Mouse (Mus musculus): ENCODE measurements around the gene Ndufa13. TPM values are rescaled to one million over a fixed set of nuclear protein-coding genes. Genes with fewer than 3 reads are reported as not detected.
A peak's percentile ranks its signal among the peaks of the same experiment; 100 is the strongest.

Ndufa13 gene
- polyA plus RNA-seq, 1 experiment from 2014 or later = 151 TPM

DNA sequence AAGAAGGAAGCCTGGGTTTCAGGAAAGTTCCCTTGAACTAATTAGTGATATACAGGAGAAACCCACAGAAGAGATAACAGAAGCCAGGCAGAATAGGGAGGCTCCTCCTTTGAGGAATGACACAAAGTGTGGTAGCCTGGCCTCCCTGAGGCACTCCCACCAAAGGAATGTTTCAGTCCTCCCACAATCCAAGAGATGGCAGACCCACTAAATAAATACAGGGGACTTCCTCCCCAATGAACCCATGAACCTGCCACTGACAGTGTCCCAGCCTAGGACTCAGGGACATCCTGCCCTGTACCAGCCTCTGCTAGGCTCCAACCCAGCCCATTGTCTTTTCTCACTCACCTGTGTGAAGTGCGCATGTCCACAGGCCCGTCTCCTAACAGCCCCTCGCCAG, 33.1 kb upstream of the Ndufa13 start:
- DNase-seq (ENCODE audit: low spot score) (no peak), ATAC-seq (ENCODE audit: insufficient read depth, low FRiP score, low TSS enrichment) (no peak)
- WGBS = 96% methylated on average over 3 of the region's 3 CpGs
- Histone ChIP-seq H3K4me1 (ENCODE audit: control insufficient read depth, insufficient read depth, low read length) (peaks cover 2% of the 10 kb centered on the region; the same call in 1 of the 2 replicates), H3K27me3 (ENCODE audit: control insufficient read depth, insufficient read depth, low read length) (no peaks in the 10 kb centered on the region), H3K9ac (ENCODE audit: low read length) (no peak overlapping the region), H3K36me3 (ENCODE audit: control insufficient read depth, insufficient read depth, low read length) (peaks cover 4% of the 10 kb centered on the region; the same call in 1 of the 2 replicates), H3K27ac (ENCODE audit: low read depth, low read length) (no peak overlapping the region), H3K9me3 (ENCODE audit: control insufficient read depth, low read length) (no peaks in the 10 kb centered on the region), H3K4me3 (ENCODE audit: low read depth, low read length) (no peak overlapping the region), H3K4me2 (ENCODE audit: low read depth) (no peak overlapping the region)

DNA sequence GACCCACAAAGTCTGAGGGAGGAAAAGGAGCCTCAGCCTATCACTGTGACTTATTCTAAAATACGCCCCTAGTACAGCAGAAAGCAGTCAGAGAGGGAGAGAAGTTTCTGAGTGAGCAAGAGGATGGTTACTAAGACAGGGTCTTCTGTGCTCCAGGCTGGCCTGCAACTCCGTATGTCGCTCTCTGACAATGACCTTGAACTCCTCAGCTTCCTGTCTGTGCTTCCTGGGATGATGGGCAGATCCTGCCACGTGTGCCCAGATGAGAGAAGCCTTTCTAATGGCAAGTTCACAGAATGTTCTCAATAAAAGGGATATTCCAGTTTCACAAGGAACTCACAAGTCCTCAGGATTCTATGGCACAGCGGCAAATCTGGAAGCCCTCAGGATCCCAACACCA, 32.2 kb upstream of the Ndufa13 start:
- ATAC-seq (ENCODE audit: insufficient read depth, low FRiP score, low TSS enrichment) (no peak), DNase-seq (ENCODE audit: low spot score) (no peak)
- no peak overlapping the region for H3K4me2 ChIP-seq (ENCODE audit: low read depth)
- H3K4me3 ChIP-seq (ENCODE audit: low read depth, low read length) = no peak overlapping the region
- no peaks in the 10 kb centered on the region for H3K4me1 ChIP-seq (ENCODE audit: control insufficient read depth, insufficient read depth, low read length)
- H3K9me3 ChIP-seq (ENCODE audit: control insufficient read depth, low read length) = no peaks in the 10 kb centered on the region
- H3K9ac ChIP-seq (ENCODE audit: low read length) = no peak overlapping the region
- no peak overlapping the region for H3K27ac ChIP-seq (ENCODE audit: low read depth, low read length)
- H3K27me3 ChIP-seq (ENCODE audit: control insufficient read depth, insufficient read depth, low read length) = no peaks in the 10 kb centered on the region
- 91% methylated on average over 5 of the region's 5 CpGs for WGBS
- peaks cover 4% of the 10 kb centered on the region; the same call in 1 of the 2 replicates for H3K36me3 ChIP-seq (ENCODE audit: control insufficient read depth, insufficient read depth, low read length)

DNA sequence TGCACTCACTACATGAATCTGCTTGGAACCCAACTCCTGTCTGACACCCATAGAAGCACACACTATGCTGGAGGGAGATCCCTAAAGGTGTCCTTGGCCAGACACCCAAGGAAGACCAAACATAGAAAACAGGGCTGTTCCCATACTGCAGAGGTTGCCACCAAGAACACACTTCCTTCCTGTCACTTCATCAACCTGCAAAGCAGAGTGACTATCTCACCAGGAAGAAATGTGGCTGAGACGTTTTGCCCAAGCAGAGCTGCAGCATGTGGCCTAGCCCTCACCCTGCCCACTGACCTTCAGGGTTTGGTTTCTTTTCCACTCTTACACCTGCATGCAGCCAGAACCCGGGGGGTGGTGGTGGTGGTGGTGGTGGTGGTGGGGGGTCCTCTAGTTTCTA, 31.5 kb upstream of the Ndufa13 start:
- DNase-seq (ENCODE audit: low spot score) (no peak), ATAC-seq (ENCODE audit: insufficient read depth, low FRiP score, low TSS enrichment) (no peak)
- Histone ChIP-seq H3K36me3 (ENCODE audit: control insufficient read depth, insufficient read depth, low read length) (peaks cover 4% of the 10 kb centered on the region; the same call in 1 of the 2 replicates), H3K9me3 (ENCODE audit: control insufficient read depth, low read length) (no peaks in the 10 kb centered on the region), H3K27me3 (ENCODE audit: control insufficient read depth, insufficient read depth, low read length) (no peaks in the 10 kb centered on the region), H3K4me3 (ENCODE audit: low read depth, low read length) (no peak overlapping the region), H3K4me2 (ENCODE audit: low read depth) (no peak overlapping the region), H3K27ac (ENCODE audit: low read depth, low read length) (no peak overlapping the region), H3K4me1 (ENCODE audit: control insufficient read depth, insufficient read depth, low read length) (no peaks in the 10 kb centered on the region), H3K9ac (ENCODE audit: low read length) (no peak overlapping the region)
- WGBS = 78% methylated on average over 2 of the region's 2 CpGs

DNA sequence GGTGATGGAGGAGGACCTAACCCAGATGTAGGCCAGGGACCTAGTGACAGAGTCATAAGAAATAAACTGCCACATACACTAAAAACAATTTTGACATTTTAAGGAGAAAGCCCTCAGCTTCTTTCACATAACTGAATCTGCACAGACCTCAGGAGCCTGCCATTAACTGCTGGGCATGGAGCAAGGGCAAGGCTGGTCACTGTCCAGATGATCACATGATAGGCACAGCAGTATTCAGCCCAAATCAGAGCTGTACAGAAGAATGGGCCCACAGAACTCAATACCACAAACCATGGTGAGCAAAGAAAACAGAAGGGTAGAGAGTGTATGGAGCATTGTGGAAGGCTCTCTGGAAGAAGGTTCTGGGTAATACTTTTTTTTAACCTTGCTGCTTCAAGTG, 24.5 kb upstream of the Ndufa13 start:
- ATAC-seq (ENCODE audit: insufficient read depth, low FRiP score, low TSS enrichment) (no peak), DNase-seq (ENCODE audit: low spot score) (no peak)
- no peak overlapping the region for H3K27ac ChIP-seq (ENCODE audit: low read depth, low read length)
- no peaks in the 10 kb centered on the region for H3K4me1 ChIP-seq (ENCODE audit: control insufficient read depth, insufficient read depth, low read length)
- no peaks in the 10 kb centered on the region for H3K9me3 ChIP-seq (ENCODE audit: control insufficient read depth, low read length)
- no peak overlapping the region for H3K4me3 ChIP-seq (ENCODE audit: low read depth, low read length)
- no peaks in the 10 kb centered on the region for H3K27me3 ChIP-seq (ENCODE audit: control insufficient read depth, insufficient read depth, low read length)
- peaks cover 2% of the 10 kb centered on the region; the same call in 1 of the 2 replicates for H3K36me3 ChIP-seq (ENCODE audit: control insufficient read depth, insufficient read depth, low read length)
- H3K9ac ChIP-seq (ENCODE audit: low read length) = no peak overlapping the region
- H3K4me2 ChIP-seq (ENCODE audit: low read depth) = no peak overlapping the region

DNA sequence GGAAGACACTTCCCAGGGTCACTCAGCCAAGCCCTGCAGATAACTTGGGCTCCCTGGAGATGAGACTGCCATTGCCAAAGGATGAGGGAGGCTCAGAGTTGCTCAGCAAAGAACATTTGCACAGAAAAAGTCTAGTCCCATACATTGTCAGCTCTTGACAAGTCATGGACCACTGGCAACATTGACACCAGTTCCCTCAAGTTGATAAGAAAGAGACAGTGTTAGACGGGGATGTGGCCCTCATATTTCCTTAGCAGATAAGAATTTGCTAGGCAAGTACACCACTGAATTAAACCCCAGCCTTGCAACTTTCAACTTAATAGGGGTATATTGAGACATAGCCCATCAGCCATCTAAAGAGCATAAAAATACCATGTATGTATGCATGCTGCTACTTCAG, 21.6 kb upstream of the Ndufa13 start:
- Histone ChIP-seq H3K9me3 (ENCODE audit: control insufficient read depth, low read length) (no peaks in the 10 kb centered on the region), H3K27me3 (ENCODE audit: control insufficient read depth, insufficient read depth, low read length) (no peaks in the 10 kb centered on the region), H3K9ac (ENCODE audit: low read length) (no peak overlapping the region), H3K36me3 (ENCODE audit: control insufficient read depth, insufficient read depth, low read length) (peaks cover 2% of the 10 kb centered on the region; the same call in 1 of the 2 replicates), H3K27ac (ENCODE audit: low read depth, low read length) (no peak overlapping the region), H3K4me2 (ENCODE audit: low read depth) (no peak overlapping the region), H3K4me1 (ENCODE audit: control insufficient read depth, insufficient read depth, low read length) (peaks cover 11% of the 10 kb centered on the region; the same call in 1 of the 2 replicates), H3K4me3 (ENCODE audit: low read depth, low read length) (no peak overlapping the region)
- DNase-seq (ENCODE audit: low spot score) = no peak
- no peak for ATAC-seq (ENCODE audit: insufficient read depth, low FRiP score, low TSS enrichment)
- 91% methylated on average over 1 of the region's 1 CpGs for WGBS

DNA sequence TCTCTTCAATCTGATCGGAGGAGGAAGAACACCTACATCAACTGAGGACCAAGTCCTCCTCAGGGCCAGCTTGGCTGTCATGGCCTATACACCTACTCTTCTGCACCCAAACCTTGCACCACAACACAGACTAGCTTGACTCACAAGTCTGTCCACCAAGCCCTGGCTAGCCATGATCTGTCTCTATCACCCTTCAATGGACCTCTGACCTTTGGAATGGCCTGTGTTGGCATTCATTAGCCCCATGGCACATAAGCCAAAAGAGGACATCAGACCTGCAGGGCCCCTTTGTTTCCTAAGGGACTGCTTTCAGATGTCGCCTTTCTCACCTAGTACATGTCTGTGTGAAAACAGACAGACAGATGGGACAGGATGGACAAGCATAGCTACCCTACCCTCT, 18.8 kb upstream of the Ndufa13 start:
- H3K36me3 ChIP-seq (ENCODE audit: control insufficient read depth, insufficient read depth, low read length) = peaks cover 2% of the 10 kb centered on the region; the same call in 1 of the 2 replicates
- H3K4me1 ChIP-seq (ENCODE audit: control insufficient read depth, insufficient read depth, low read length) = peaks cover 11% of the 10 kb centered on the region; the same call in 1 of the 2 replicates
- no peak for ATAC-seq (ENCODE audit: insufficient read depth, low FRiP score, low TSS enrichment)
- no peak overlapping the region for H3K9ac ChIP-seq (ENCODE audit: low read length)
- H3K4me3 ChIP-seq (ENCODE audit: low read depth, low read length) = no peak overlapping the region
- no peaks in the 10 kb centered on the region for H3K27me3 ChIP-seq (ENCODE audit: control insufficient read depth, insufficient read depth, low read length)
- H3K9me3 ChIP-seq (ENCODE audit: control insufficient read depth, low read length) = no peaks in the 10 kb centered on the region
- no peak overlapping the region for H3K4me2 ChIP-seq (ENCODE audit: low read depth)
- 92% methylated on average over 2 of the region's 2 CpGs for WGBS
- peak overlapping the region; percentile 42 for H3K27ac ChIP-seq (ENCODE audit: low read depth, low read length)
- no peak for DNase-seq (ENCODE audit: low spot score)

DNA sequence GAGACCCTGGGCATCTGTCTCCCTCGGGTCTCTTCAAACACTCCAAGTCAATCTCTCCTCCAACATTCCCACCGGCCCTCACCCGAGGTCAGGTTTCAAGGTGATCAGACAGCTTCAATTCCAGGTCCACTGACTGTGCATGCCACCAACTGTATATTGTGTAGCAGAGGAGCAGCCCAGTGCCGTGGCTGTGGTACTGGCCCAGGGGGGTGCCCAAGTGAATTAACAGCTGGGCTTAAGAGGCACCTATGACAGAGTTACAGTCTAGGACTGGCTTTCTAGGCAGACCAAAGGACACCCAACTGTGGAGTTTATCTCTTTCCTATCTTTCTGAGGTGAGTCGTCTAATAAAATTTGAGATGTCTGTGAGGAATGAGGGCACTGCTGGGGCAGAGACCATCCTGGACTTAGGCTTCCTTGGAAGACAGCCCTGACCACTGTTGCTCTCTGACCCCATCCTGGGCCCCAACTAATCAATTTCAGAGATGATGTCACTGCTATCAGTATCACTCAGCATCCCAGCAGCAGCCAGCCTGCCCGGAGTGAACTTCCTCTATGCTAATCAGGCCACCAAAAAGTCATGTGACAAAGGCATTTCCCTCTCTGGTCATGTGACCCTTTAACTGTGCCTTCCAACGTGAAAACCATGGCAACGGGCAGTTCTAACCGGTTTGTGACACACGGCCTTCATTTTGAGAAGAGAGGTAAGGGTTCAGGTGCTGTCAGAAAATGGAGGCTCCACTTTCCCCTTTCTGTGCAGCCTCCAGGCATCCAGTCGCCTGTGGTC, 17.7 kb upstream of the Ndufa13 start:
- Histone ChIP-seq H3K9me3 (ENCODE audit: control insufficient read depth, low read length) (no peaks in the 10 kb centered on the region), H3K9ac (ENCODE audit: low read length) (0 out of 2 replicates have a peak overlapping the region, but pooled peaks have one; percentile 24), H3K4me3 (ENCODE audit: low read depth, low read length) (no peak overlapping the region), H3K4me1 (ENCODE audit: control insufficient read depth, insufficient read depth, low read length) (peaks cover 11% of the 10 kb centered on the region; the same call in 1 of the 2 replicates), H3K27me3 (ENCODE audit: control insufficient read depth, insufficient read depth, low read length) (no peaks in the 10 kb centered on the region), H3K27ac (ENCODE audit: low read depth, low read length) (peak overlapping the region; percentile 21), H3K4me2 (ENCODE audit: low read depth) (no peak overlapping the region), H3K36me3 (ENCODE audit: control insufficient read depth, insufficient read depth, low read length) (peaks cover 2% of the 10 kb centered on the region; the same call in 1 of the 2 replicates)
- peak; percentile 78 for DNase-seq (ENCODE audit: low spot score)
- peak; percentile 78 for ATAC-seq (ENCODE audit: insufficient read depth, low FRiP score, low TSS enrichment)
- WGBS = 49% methylated on average over 11 of the region's 11 CpGs

DNA sequence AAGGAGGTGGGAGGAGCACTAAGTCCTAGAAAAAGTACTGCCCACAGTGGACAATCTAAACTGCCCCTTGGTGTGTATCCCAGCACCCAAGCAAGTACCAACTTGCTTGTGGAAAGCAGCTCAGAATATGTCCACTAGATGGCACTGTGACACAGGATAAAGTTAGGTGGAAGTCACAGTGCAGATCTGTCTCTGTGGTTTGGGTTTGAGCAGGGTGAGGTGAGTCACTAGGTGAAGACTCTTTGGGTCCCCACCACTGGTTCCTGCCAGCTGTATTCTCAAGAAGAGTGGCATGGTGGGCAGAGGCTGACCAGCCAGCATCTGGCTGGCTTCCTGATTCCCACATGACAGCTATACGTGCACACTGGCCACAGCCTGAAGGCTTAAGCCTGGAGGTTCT, 16.7 kb upstream of the Ndufa13 start:
- no peak overlapping the region for H3K9ac ChIP-seq (ENCODE audit: low read length)
- no peak overlapping the region for H3K4me3 ChIP-seq (ENCODE audit: low read depth, low read length)
- H3K4me2 ChIP-seq (ENCODE audit: low read depth) = no peak overlapping the region
- peaks cover 11% of the 10 kb centered on the region; the same call in 1 of the 2 replicates for H3K4me1 ChIP-seq (ENCODE audit: control insufficient read depth, insufficient read depth, low read length)
- H3K27ac ChIP-seq (ENCODE audit: low read depth, low read length) = no peak overlapping the region
- ATAC-seq (ENCODE audit: insufficient read depth, low FRiP score, low TSS enrichment) (peak; percentile 46; the same call in 1 of the 2 replicates), DNase-seq (ENCODE audit: low spot score) (peak; percentile 69)
- H3K9me3 ChIP-seq (ENCODE audit: control insufficient read depth, low read length) = no peaks in the 10 kb centered on the region
- H3K36me3 ChIP-seq (ENCODE audit: control insufficient read depth, insufficient read depth, low read length) = peaks cover 8% of the 10 kb centered on the region
- WGBS = 92% methylated on average over 1 of the region's 1 CpGs
- H3K27me3 ChIP-seq (ENCODE audit: control insufficient read depth, insufficient read depth, low read length) = no peaks in the 10 kb centered on the region

DNA sequence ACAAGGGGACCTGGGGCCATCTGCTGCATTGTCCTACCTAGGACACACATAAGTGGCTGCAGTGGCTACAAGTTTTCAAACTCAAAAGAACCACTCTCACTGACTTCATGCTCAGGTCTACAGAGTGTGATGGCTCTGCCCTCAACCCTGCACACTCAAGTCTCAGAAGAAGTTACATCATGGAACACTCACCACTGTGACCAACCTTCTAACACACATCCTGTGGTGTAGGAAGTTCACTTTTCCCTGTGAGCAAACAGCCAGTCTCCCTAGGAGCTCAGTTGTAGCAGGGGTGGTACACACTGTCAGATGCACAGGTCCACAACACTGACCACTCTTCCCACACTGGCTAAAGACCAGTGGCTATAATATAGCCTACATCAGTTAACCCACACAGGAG, 16.1 kb upstream of the Ndufa13 start:
- no peaks in the 10 kb centered on the region for H3K27me3 ChIP-seq (ENCODE audit: control insufficient read depth, insufficient read depth, low read length)
- no peak overlapping the region for H3K4me2 ChIP-seq (ENCODE audit: low read depth)
- H3K27ac ChIP-seq (ENCODE audit: low read depth, low read length) = no peak overlapping the region
- no peak for DNase-seq (ENCODE audit: low spot score)
- peaks cover 11% of the 10 kb centered on the region; the same call in 1 of the 2 replicates for H3K4me1 ChIP-seq (ENCODE audit: control insufficient read depth, insufficient read depth, low read length)
- H3K9ac ChIP-seq (ENCODE audit: low read length) = no peak overlapping the region
- no peak for ATAC-seq (ENCODE audit: insufficient read depth, low FRiP score, low TSS enrichment)
- no peaks in the 10 kb centered on the region for H3K9me3 ChIP-seq (ENCODE audit: control insufficient read depth, low read length)
- H3K36me3 ChIP-seq (ENCODE audit: control insufficient read depth, insufficient read depth, low read length) = peaks cover 9% of the 10 kb centered on the region
- H3K4me3 ChIP-seq (ENCODE audit: low read depth, low read length) = no peak overlapping the region
